Mouse (Mus musculus) cerebellum, adult 2 months (tissue): ENCODE measurements around the gene Leng1. TPM values are rescaled to one million over a fixed set of nuclear protein-coding genes. Genes with fewer than 3 reads are reported as not detected.
"Not testable (repeated sequence)": the region's sequence is repeated elsewhere in the genome, so short reads cannot be mapped to it uniquely, and the experiment has no call there.

ENCODE experiments used
- DNase-seq, 2 experiments: peaks; one replicate each; pipeline ENCODE4 v3.0.0; 2021
- H3K27ac ChIP-seq: fragments of 200-500 bp; 2 replicates; pipeline ENCODE4 v1.5.1; 2012; ENCODE audit warnings: low read length, control low read depth, inconsistent platforms; ENCODE audit not compliant: insufficient read depth
- H3K27me3 ChIP-seq: fragments of 200-500 bp; 2 replicates; pipeline ENCODE4 v1.6.1; 2012; ENCODE audit warnings: inconsistent platforms, mild to moderate bottlenecking, low read length, moderate library complexity; ENCODE audit not compliant: control insufficient read depth, insufficient read depth
- H3K4me1 ChIP-seq: fragments of 200-500 bp; 2 replicates; pipeline ENCODE4 v1.6.1; 2011; ENCODE audit warnings: low read length; ENCODE audit not compliant: control insufficient read depth, insufficient read depth
- H3K4me3 ChIP-seq: fragments of 200-500 bp; replicated peaks from 2 replicates; pipeline ENCODE3; 2011; ENCODE audit warnings: mild to moderate bottlenecking, low read depth, low read length, control low read depth; ENCODE audit not compliant: insufficient read depth
- CTCF ChIP-seq: fragments of 200-500 bp; IDR thresholded peaks from 2 replicates; pipeline ENCODE4 v1.5.1; 2011; ENCODE audit warnings: low read depth, mild to moderate bottlenecking, control low read depth, low read length, moderate library complexity, borderline replicate concordance; ENCODE audit not compliant: insufficient read depth
- POLR2A ChIP-seq: fragments of 200-500 bp; IDR thresholded peaks from 2 replicates; pipeline ENCODE4 v1.6.1; 2011; ENCODE audit warnings: low read length, control low read depth, borderline replicate concordance; ENCODE audit not compliant: insufficient read depth
- WGBS: fragments of 180-500 bp; shearing (Covaris S2); methylation state at CpG from one replicate; pipeline ENCODE4 v1.1.7; 2018; 5-methylcytosine and 5-hydroxymethylcytosine counted together
- polyA plus RNA-seq: library from polyadenylated mRNA; depleted of rRNA; stranded (reverse); fragments of >200 nt; gene quantifications from 2 replicates; pipeline ENCODE4 v1.2.3, GENCODE M21; 2012

The Leng1 gene
- polyA plus RNA-seq, 1 experiment, result 12.9 TPM

GRCm38 (mm10) chr7:3706343-3706934 lies 40.8 kb upstream of the Leng1 start:
- Histone ChIP-seq H3K4me3 (no peak overlapping the region), H3K4me1 (peaks cover 8% of the 10 kb centered on the region), H3K27me3 (no peaks in the 10 kb centered on the region), H3K27ac (no peak overlapping the region)
- WGBS, result 18% methylated on average over 11 of the region's 11 CpGs
- no peak for TF ChIP-seq POLR2A
- TF ChIP-seq CTCF, result no peak
- no peak for DNase-seq

DNA sequence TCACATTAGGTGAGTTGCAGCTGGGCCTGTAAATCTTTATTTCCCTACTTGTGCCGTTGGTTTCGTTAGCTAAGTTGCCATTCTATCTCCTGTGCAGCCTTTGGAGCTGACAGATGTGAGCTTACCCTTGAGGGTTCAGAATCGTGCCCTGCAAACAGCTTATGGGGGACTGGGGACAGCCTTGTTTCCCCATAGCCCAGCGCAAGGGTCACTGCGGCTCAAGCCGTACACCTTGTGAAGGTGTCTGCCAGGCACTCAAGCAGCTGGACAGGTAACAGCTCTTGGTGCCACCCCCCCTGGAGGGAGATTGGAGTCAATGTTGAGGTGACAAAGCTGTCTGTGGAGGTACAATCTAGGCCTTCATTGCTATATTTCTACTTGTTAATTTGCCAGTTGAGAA lies 40.3 kb upstream of the Leng1 start:
- H3K4me3 ChIP-seq, result peak overlapping the region; percentile 0

DNA sequence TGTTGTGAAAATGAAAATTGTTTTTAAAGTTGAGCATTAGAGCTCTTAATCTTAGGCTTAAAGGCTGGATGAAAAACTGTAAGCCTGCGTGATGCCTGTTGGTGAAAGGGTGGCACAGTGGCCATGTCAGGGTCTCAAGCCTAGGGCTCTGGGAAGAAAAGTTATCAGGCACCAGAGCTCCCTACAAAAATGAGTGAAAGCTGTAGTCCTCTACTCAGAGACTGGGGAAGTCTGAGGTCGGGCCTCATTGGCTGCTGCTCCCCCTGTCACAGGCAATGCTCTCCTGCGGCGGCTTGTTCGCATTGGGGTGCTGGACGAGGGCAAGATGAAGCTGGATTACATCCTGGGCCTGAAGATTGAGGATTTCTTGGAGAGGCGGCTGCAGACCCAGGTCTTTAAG lies 39.8 kb upstream of the Leng1 start:
- not testable (repeated sequence) for H3K4me1 ChIP-seq, H3K27me3 ChIP-seq, H3K27ac ChIP-seq, DNase-seq
- peak overlapping the region; percentile 31 for H3K4me3 ChIP-seq
- 7% methylated on average over 7 of the region's 7 CpGs for WGBS

More for the DNA sequence above, 40.3 kb upstream of the Leng1 start:
- 19% methylated on average over 6 of the region's 6 CpGs for WGBS
- H3K27ac ChIP-seq, result no peak overlapping the region
- peaks cover 8% of the 10 kb centered on the region for H3K4me1 ChIP-seq
- H3K27me3 ChIP-seq, result no peaks in the 10 kb centered on the region
- DNase-seq, result no peak
- no peak for TF ChIP-seq CTCF
- TF ChIP-seq POLR2A, result no peak

DNA sequence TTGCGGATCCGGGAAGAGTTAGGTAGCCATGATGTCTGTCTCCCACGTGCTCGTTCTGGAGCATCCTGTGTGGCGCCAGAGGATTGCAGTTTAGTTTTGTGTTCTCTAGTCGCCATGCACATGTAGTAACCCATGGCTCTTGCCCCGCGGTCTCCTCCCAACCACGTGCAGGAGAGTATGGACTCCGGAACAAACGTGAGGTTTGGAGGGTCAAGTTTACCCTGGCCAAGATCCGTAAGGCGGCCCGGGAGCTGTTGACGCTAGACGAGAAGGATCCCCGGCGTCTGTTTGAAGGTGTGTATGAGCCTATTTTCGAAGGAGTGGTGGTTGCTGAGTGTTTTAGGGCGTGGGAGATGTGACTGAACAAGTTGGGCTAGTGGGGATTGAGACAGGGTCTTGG lies 38.8 kb upstream of the Leng1 start:
- TF ChIP-seq POLR2A (no peak), CTCF (no peak)
- peaks cover 8% of the 10 kb centered on the region for H3K4me1 ChIP-seq
- DNase-seq, result no peak
- H3K27me3 ChIP-seq, result no peaks in the 10 kb centered on the region
- H3K27ac ChIP-seq, result peak overlapping the region; percentile 82; the same call in 1 of the 2 replicates
- H3K4me3 ChIP-seq, result peak overlapping the region; percentile 87
- under 1% methylated on average over 20 of the region's 20 CpGs for WGBS

- peak; percentile 97 to 98 for DNase-seq
- TF ChIP-seq POLR2A, result peak; percentile 99
- 0 out of 2 replicates have a peak, but pooled peaks have one; percentile 27 for TF ChIP-seq CTCF
- peak within 1 kb of the TSS; percentile 82 for H3K27ac ChIP-seq
- H3K4me1 ChIP-seq, result peaks cover 8% of the 10 kb centered on the region
- H3K27me3 ChIP-seq, result no peaks in the 10 kb centered on the region
- WGBS, result under 1% methylated on average over 42 of the region's 42 CpGs
- peak within 1 kb of the TSS; percentile 87 for H3K4me3 ChIP-seq
Observed at GRCm38 (mm10) chr7:3703879-3704441, 38.3 kb upstream of the Leng1 start, which contains the start of gene Rps9. Rps9 (plus strand) TSS chr7:3703993.

- Histone ChIP-seq H3K27ac (peak overlapping the region; percentile 43), H3K4me1 (peaks cover 8% of the 10 kb centered on the region)
Observed at GRCm38 (mm10) chr7:3703148-3703878, 37.7 kb upstream of the Leng1 start.

DNA sequence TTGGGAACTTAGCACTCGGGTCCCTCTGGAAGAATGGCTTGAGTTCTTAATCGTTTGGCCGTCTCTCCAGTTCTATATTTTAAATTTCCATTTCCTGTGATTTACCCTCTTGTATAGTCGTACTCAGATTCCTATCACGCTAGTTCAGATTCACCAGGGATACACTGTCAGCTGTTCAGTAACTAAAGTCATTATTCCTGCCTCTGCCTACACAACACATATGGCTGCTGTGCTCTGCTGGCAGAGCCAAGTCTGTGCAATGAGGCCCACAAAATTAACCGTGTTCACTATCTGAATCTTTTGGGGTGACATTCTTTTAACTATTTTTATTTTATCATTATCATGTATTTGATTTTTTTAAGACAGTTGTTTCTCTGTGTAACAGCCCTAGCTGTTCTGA lies 32.8 kb upstream of the Leng1 start:
- Histone ChIP-seq H3K27me3 (no peaks in the 10 kb centered on the region), H3K4me1 (no peaks in the 10 kb centered on the region), H3K4me3 (no peak overlapping the region), H3K27ac (no peak overlapping the region)
- WGBS, result 93% methylated on average over 6 of the region's 6 CpGs
- no peak for DNase-seq
- no peak for TF ChIP-seq CTCF
- TF ChIP-seq POLR2A, result no peak

More at GRCm38 (mm10) chr7:3703148-3703878, 37.7 kb upstream of the Leng1 start:
- peak overlapping the region; percentile 87 for H3K4me3 ChIP-seq
- no peaks in the 10 kb centered on the region for H3K27me3 ChIP-seq
- TF ChIP-seq CTCF (no peak), POLR2A (no peak)
- WGBS, result 23% methylated on average over 6 of the region's 6 CpGs
- no peak for DNase-seq

DNA sequence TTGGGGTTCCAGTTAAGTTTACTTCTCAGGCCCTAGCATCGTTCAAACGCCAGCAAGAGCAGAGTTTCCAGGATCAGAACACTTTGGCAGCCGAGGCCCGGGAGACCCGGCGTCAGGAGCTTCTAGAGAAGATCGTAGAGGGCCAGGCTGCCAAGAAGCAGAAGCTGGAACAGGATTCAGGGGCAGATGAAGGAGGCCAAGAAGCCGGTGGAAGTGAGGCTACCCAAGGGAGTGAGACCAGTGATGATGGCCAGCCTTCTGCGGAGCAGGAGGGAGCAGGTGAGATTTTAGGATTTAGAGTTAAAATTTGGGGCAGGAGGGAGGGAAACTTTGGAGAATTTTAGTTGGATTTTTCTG lies 29.3 kb upstream of the Leng1 start:
- not testable (repeated sequence) for H3K27me3 ChIP-seq, H3K4me1 ChIP-seq, H3K27ac ChIP-seq
- WGBS, result 3% methylated on average over 9 of the region's 9 CpGs
- DNase-seq, result peak in 1 of 2 experiments; percentile 47
- peak overlapping the region; percentile 49 for H3K4me3 ChIP-seq
